Mouse (Mus musculus): ENCODE measurements at regions not wholly inside any gene's neighbourhood (a gene's known extent, or its start where the extent isn't known, plus 50 kb on each side); places are given as distances from the start of the nearest gene placed in this dataset.

- intact Hi-C loops (cut with DNase I), result no loop called here
- no peak for DNase-seq
Measured at GRCm38 (mm10) chr14:46060622-46061381, 318.4 kb upstream of the Gm15217 start.

- DNase-seq, result peak in 1 of 2 experiments; percentile 12
- intact Hi-C loops (cut with DNase I), result no loop called here
Measured at GRCm38 (mm10) chr14:46067102-46067801, 312.0 kb upstream of the Gm15217 start.

GRCm38 (mm10) chr14:46071244-46071643, 308.0 kb upstream of the Gm15217 start:
- no peak for DNase-seq
- intact Hi-C loops (cut with DNase I), result no loop called here

GRCm38 (mm10) chr14:46076738-46077137, 302.5 kb upstream of the Gm15217 start:
- no peak for DNase-seq
- intact Hi-C loops (cut with DNase I), result no loop called here

- intact Hi-C loops (cut with DNase I), result no loop called here
- no peak for DNase-seq
Measured at GRCm38 (mm10) chr14:46077406-46078131, 301.6 kb upstream of the Gm15217 start.

- DNase-seq, result no peak
- intact Hi-C loops (cut with DNase I), result no loop called here
Measured at GRCm38 (mm10) chr14:46082646-46083045, 296.6 kb upstream of the Gm15217 start.

- peak in 1 of 2 experiments; percentile 12 for DNase-seq
Measured at GRCm38 (mm10) chr14:46088968-46089691, 290.1 kb upstream of the Gm15217 start.

GRCm38 (mm10) chr14:46115950-46116349, 263.3 kb upstream of the Gm15217 start:
- no peak for DNase-seq
- intact Hi-C loops (cut with DNase I), result no loop called here

More at GRCm38 (mm10) chr14:46088968-46089691, 290.1 kb upstream of the Gm15217 start:
- intact Hi-C loops (cut with DNase I), result no loop called here

GRCm38 (mm10) chr14:46126541-46126940, 252.7 kb upstream of the Gm15217 start:
- intact Hi-C loops (cut with DNase I), result no loop called here
- DNase-seq, result no peak

- intact Hi-C loops (cut with DNase I), result no loop called here
- DNase-seq, result no peak
Measured at GRCm38 (mm10) chr14:46129762-46130161, 249.5 kb upstream of the Gm15217 start.

GRCm38 (mm10) chr14:46144175-46144574, 235.0 kb upstream of the Gm15217 start:
- DNase-seq, result no peak
- intact Hi-C loops (cut with DNase I), result no loop called here

GRCm38 (mm10) chr14:46144707-46145106, 234.5 kb upstream of the Gm15217 start:
- DNase-seq, result peak in 1 of 2 experiments; percentile 5
- intact Hi-C loops (cut with DNase I), result no loop called here

GRCm38 (mm10) chr14:46145584-46145983, 233.6 kb upstream of the Gm15217 start:
- no peak for DNase-seq
- intact Hi-C loops (cut with DNase I), result no loop called here

GRCm38 (mm10) chr14:46149073-46149661, 230.0 kb upstream of the Gm15217 start:
- DNase-seq, result no peak
- intact Hi-C loops (cut with DNase I), result no loop called here

GRCm38 (mm10) chr14:46158741-46159140, 220.5 kb upstream of the Gm15217 start:
- DNase-seq, result no peak
- intact Hi-C loops (cut with DNase I), result no loop called here

- no peak for DNase-seq
- intact Hi-C loops (cut with DNase I), result no loop called here
Measured at GRCm38 (mm10) chr14:46172181-46172874, 206.9 kb upstream of the Gm15217 start.

GRCm38 (mm10) chr14:46172875-46173324, 206.3 kb upstream of the Gm15217 start:
- intact Hi-C loops (cut with DNase I), result no loop called here

GRCm38 (mm10) chr14:46174386-46174785, 204.8 kb upstream of the Gm15217 start:
- intact Hi-C loops (cut with DNase I), result no loop called here
- no peak for DNase-seq

More at GRCm38 (mm10) chr14:46172875-46173324, 206.3 kb upstream of the Gm15217 start:
- DNase-seq, result no peak

All from gastrocnemius, postnatal 36 days (tissue).